Mouse (Mus musculus): ENCODE results near the gene Ms4a4c. TPM values are rescaled to one million over a fixed set of nuclear protein-coding genes. Genes with fewer than 3 reads are reported as not detected.
"Not testable (repeated sequence)": the region's sequence is repeated elsewhere in the genome, so short reads cannot be mapped to it uniquely, and the experiment has no call there.

The Ms4a4c gene
- not detected for total RNA-seq (2021)
- long read RNA-seq = 0 reads

GRCm38 (mm10) chr19:11404527-11404926, at the start of gene Ms4a4c:
Ms4a4c (plus strand) TSS chr19:11404770.
- DNase-seq (ENCODE audit: low spot score in 2 of 2) = no peak

- no peak for DNase-seq (ENCODE audit: low spot score in 2 of 2)
Measured at GRCm38 (mm10) chr19:11355730-11356129, 48.8 kb upstream of the Ms4a4c start.

- peak in 1 of 2 experiments; percentile 24 for DNase-seq (ENCODE audit: low spot score in 2 of 2)
Measured at GRCm38 (mm10) chr19:11360106-11360505, 44.5 kb upstream of the Ms4a4c start.

GRCm38 (mm10) chr19:11362002-11362401, 42.6 kb upstream of the Ms4a4c start:
- DNase-seq (ENCODE audit: low spot score in 2 of 2) = no peak

- no peak for DNase-seq (ENCODE audit: low spot score in 2 of 2)
Measured at GRCm38 (mm10) chr19:11368310-11368709, 36.3 kb upstream of the Ms4a4c start.

- DNase-seq (ENCODE audit: low spot score in 2 of 2) = no peak
Measured at GRCm38 (mm10) chr19:11371181-11371580, 33.4 kb upstream of the Ms4a4c start.

GRCm38 (mm10) chr19:11375273-11375672, 29.3 kb upstream of the Ms4a4c start, which contains the start of gene Ms4a4a:
Ms4a4a (plus strand) TSS chr19:11375523.
- no peak for DNase-seq (ENCODE audit: low spot score in 2 of 2)

GRCm38 (mm10) chr19:11376399-11376798, 28.2 kb upstream of the Ms4a4c start:
- no peak for DNase-seq (ENCODE audit: low spot score in 2 of 2)

GRCm38 (mm10) chr19:11387109-11387508, 17.5 kb upstream of the Ms4a4c start:
- DNase-seq (ENCODE audit: low spot score in 2 of 2) = no peak

GRCm38 (mm10) chr19:11387685-11388084, 16.9 kb upstream of the Ms4a4c start:
- DNase-seq (ENCODE audit: low spot score in 2 of 2) = no peak

GRCm38 (mm10) chr19:11388949-11389348, 15.6 kb upstream of the Ms4a4c start:
- no peak for DNase-seq (ENCODE audit: low spot score in 2 of 2)

GRCm38 (mm10) chr19:11395769-11396168, 8.8 kb upstream of the Ms4a4c start:
- DNase-seq (ENCODE audit: low spot score in 2 of 2) = no peak

- no peak for DNase-seq (ENCODE audit: low spot score in 2 of 2)
Measured at GRCm38 (mm10) chr19:11407428-11407827, 2.9 kb downstream of the Ms4a4c start.

GRCm38 (mm10) chr19:11408591-11408990, 4.0 kb downstream of the Ms4a4c start:
- no peak for DNase-seq (ENCODE audit: low spot score in 2 of 2)

GRCm38 (mm10) chr19:11411640-11412039, 7.1 kb downstream of the Ms4a4c start:
- no peak for DNase-seq (ENCODE audit: low spot score in 2 of 2)

GRCm38 (mm10) chr19:11414084-11414483, 9.5 kb downstream of the Ms4a4c start:
- no peak for DNase-seq (ENCODE audit: low spot score in 2 of 2)

- no peak for DNase-seq (ENCODE audit: low spot score in 2 of 2)
Measured at GRCm38 (mm10) chr19:11415581-11415980, 11.0 kb downstream of the Ms4a4c start.

GRCm38 (mm10) chr19:11418865-11419264, 14.3 kb downstream of the Ms4a4c start:
- DNase-seq (ENCODE audit: low spot score in 2 of 2) = not testable (repeated sequence)

GRCm38 (mm10) chr19:11431209-11431608, 26.6 kb downstream of the Ms4a4c start:
- DNase-seq (ENCODE audit: low spot score in 2 of 2) = not testable (repeated sequence)

- DNase-seq (ENCODE audit: low spot score in 2 of 2) = no peak
Measured at GRCm38 (mm10) chr19:11435058-11435834, 30.7 kb downstream of the Ms4a4c start.

- no peak for DNase-seq (ENCODE audit: low spot score in 2 of 2)
Measured at GRCm38 (mm10) chr19:11443338-11443737, 38.8 kb downstream of the Ms4a4c start, which contains the start of gene Ms4a4b. Ms4a4b (plus strand) TSS chr19:11443553.

GRCm38 (mm10) chr19:11443964-11444363, 39.4 kb downstream of the Ms4a4c start:
- DNase-seq (ENCODE audit: low spot score in 2 of 2) = no peak

- no peak for DNase-seq (ENCODE audit: low spot score in 2 of 2)
Measured at GRCm38 (mm10) chr19:11447238-11447637, 42.7 kb downstream of the Ms4a4c start.
